Mouse (Mus musculus): ENCODE results near the gene Slc22a14. TPM values are rescaled to one million over a fixed set of nuclear protein-coding genes. Genes with fewer than 3 reads are reported as not detected.

Gene Slc22a14
- polyA plus RNA-seq, 1 experiment = not detected

GRCm38 (mm10) chr9:119320446-119320845, 44.9 kb downstream of the Slc22a14 start:
- peaks cover 3% of the 10 kb centered on the region; the same call in 1 of the 2 replicates for H3K36me3 ChIP-seq (ENCODE audit: control insufficient read depth, insufficient read depth, low read length, poor library complexity, severe bottlenecking)
- TF ChIP-seq EP300 (IDR thresholded peaks at IDR 0.05; ENCODE audit: insufficient read depth, low read depth, low read length) (no peak), POLR2A (IDR thresholded peaks at IDR 0.05; ENCODE audit: insufficient read depth, low read length) (no peak), CTCF (IDR thresholded peaks at IDR 0.05; ENCODE audit: low read depth, low read length) (no peak)

GRCm38 (mm10) chr9:119318891-119319290, 46.5 kb downstream of the Slc22a14 start:
- Histone ChIP-seq H3K9ac (ENCODE audit: low read depth, poor library complexity, severe bottlenecking) (no peak overlapping the region), H3K4me1 (ENCODE audit: control insufficient read depth, insufficient read depth, low read length) (no peaks in the 10 kb centered on the region), H3K36me3 (ENCODE audit: control insufficient read depth, insufficient read depth, low read length, poor library complexity, severe bottlenecking) (peaks cover 3% of the 10 kb centered on the region; the same call in 1 of the 2 replicates), H3K4me3 (ENCODE audit: low read depth, low read length) (no peak overlapping the region), H3K27me3 (ENCODE audit: control insufficient read depth, insufficient read depth, low read length, poor library complexity, severe bottlenecking) (no peaks in the 10 kb centered on the region), H3K9me3 (replicated peaks; ENCODE audit: control insufficient read depth, insufficient read depth, low read length, poor library complexity, severe bottlenecking) (no peaks in the 10 kb centered on the region), H3K27ac (ENCODE audit: insufficient read depth, low read length) (no peak overlapping the region)
- no peak for TF ChIP-seq POLR2A (IDR thresholded peaks at IDR 0.05; ENCODE audit: insufficient read depth, low read length)
- no peak for TF ChIP-seq CTCF (IDR thresholded peaks at IDR 0.05; ENCODE audit: low read depth, low read length)
- no peak for TF ChIP-seq EP300 (IDR thresholded peaks at IDR 0.05; ENCODE audit: insufficient read depth, low read depth, low read length)

More at GRCm38 (mm10) chr9:119320446-119320845, 44.9 kb downstream of the Slc22a14 start:
- Histone ChIP-seq H3K4me3 (ENCODE audit: low read depth, low read length) (peak overlapping the region; percentile 92; the same call in 1 of the 2 replicates), H3K9me3 (replicated peaks; ENCODE audit: control insufficient read depth, insufficient read depth, low read length, poor library complexity, severe bottlenecking) (no peaks in the 10 kb centered on the region), H3K4me1 (ENCODE audit: control insufficient read depth, insufficient read depth, low read length) (no peaks in the 10 kb centered on the region), H3K9ac (ENCODE audit: low read depth, poor library complexity, severe bottlenecking) (peak overlapping the region; percentile 76), H3K27ac (ENCODE audit: insufficient read depth, low read length) (peak overlapping the region; percentile 58), H3K27me3 (ENCODE audit: control insufficient read depth, insufficient read depth, low read length, poor library complexity, severe bottlenecking) (no peaks in the 10 kb centered on the region)

DNA sequence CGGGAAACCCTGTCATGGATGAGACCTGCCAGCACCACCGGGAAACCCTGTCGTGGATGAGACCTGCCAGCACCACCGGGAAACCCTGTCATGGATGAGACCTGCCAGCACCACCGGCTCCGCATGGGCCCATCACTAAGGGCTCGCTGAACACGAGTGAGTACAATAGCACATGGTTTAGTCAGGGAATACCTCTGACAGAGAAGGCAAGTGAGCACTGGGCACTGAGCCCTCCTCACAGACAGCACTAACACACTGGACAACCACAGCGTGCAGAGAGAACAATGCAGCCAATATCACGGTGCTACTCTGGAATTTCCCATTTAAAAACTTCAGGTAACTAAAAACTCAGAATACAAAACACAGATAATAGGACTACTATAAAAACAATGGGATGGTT, 52.3 kb downstream of the Slc22a14 start:
- peaks cover 10% of the 10 kb centered on the region; the same call in 1 of the 2 replicates for H3K36me3 ChIP-seq (ENCODE audit: control insufficient read depth, insufficient read depth, low read length, poor library complexity, severe bottlenecking)
- H3K9me3 ChIP-seq (replicated peaks; ENCODE audit: control insufficient read depth, insufficient read depth, low read length, poor library complexity, severe bottlenecking) = no peaks in the 10 kb centered on the region
- H3K27me3 ChIP-seq (ENCODE audit: control insufficient read depth, insufficient read depth, low read length, poor library complexity, severe bottlenecking) = no peaks in the 10 kb centered on the region
- no peak for TF ChIP-seq CTCF (IDR thresholded peaks at IDR 0.05; ENCODE audit: low read depth, low read length)
- TF ChIP-seq POLR2A (IDR thresholded peaks at IDR 0.05; ENCODE audit: insufficient read depth, low read length) = no peak
- no peak for TF ChIP-seq EP300 (IDR thresholded peaks at IDR 0.05; ENCODE audit: insufficient read depth, low read depth, low read length)
- no peak overlapping the region for H3K4me3 ChIP-seq (ENCODE audit: low read depth, low read length)
- H3K9ac ChIP-seq (ENCODE audit: low read depth, poor library complexity, severe bottlenecking) = no peak overlapping the region
- no peaks in the 10 kb centered on the region for H3K4me1 ChIP-seq (ENCODE audit: control insufficient read depth, insufficient read depth, low read length)
- no peak overlapping the region for H3K27ac ChIP-seq (ENCODE audit: insufficient read depth, low read length)

GRCm38 (mm10) chr9:119309067-119309466, 56.3 kb downstream of the Slc22a14 start:
- Histone ChIP-seq H3K27ac (ENCODE audit: insufficient read depth, low read length) (no peak overlapping the region), H3K27me3 (ENCODE audit: control insufficient read depth, insufficient read depth, low read length, poor library complexity, severe bottlenecking) (no peaks in the 10 kb centered on the region), H3K36me3 (ENCODE audit: control insufficient read depth, insufficient read depth, low read length, poor library complexity, severe bottlenecking) (peaks cover 7% of the 10 kb centered on the region; the same call in 1 of the 2 replicates), H3K9me3 (replicated peaks; ENCODE audit: control insufficient read depth, insufficient read depth, low read length, poor library complexity, severe bottlenecking) (no peaks in the 10 kb centered on the region), H3K4me1 (ENCODE audit: control insufficient read depth, insufficient read depth, low read length) (no peaks in the 10 kb centered on the region), H3K4me3 (ENCODE audit: low read depth, low read length) (no peak overlapping the region), H3K9ac (ENCODE audit: low read depth, poor library complexity, severe bottlenecking) (no peak overlapping the region)
- TF ChIP-seq CTCF (IDR thresholded peaks at IDR 0.05; ENCODE audit: low read depth, low read length) = no peak
- TF ChIP-seq POLR2A (IDR thresholded peaks at IDR 0.05; ENCODE audit: insufficient read depth, low read length) = no peak
- TF ChIP-seq EP300 (IDR thresholded peaks at IDR 0.05; ENCODE audit: insufficient read depth, low read depth, low read length) = no peak

- Histone ChIP-seq H3K36me3 (ENCODE audit: control insufficient read depth, insufficient read depth, low read length, poor library complexity, severe bottlenecking) (peaks cover 19% of the 10 kb centered on the region), H3K27ac (ENCODE audit: insufficient read depth, low read length) (no peak overlapping the region), H3K4me1 (ENCODE audit: control insufficient read depth, insufficient read depth, low read length) (no peaks in the 10 kb centered on the region), H3K4me3 (ENCODE audit: low read depth, low read length) (no peak overlapping the region), H3K9ac (ENCODE audit: low read depth, poor library complexity, severe bottlenecking) (no peak overlapping the region), H3K9me3 (replicated peaks; ENCODE audit: control insufficient read depth, insufficient read depth, low read length, poor library complexity, severe bottlenecking) (no peaks in the 10 kb centered on the region), H3K27me3 (ENCODE audit: control insufficient read depth, insufficient read depth, low read length, poor library complexity, severe bottlenecking) (no peaks in the 10 kb centered on the region)
- TF ChIP-seq POLR2A (IDR thresholded peaks at IDR 0.05; ENCODE audit: insufficient read depth, low read length) = no peak
- TF ChIP-seq EP300 (IDR thresholded peaks at IDR 0.05; ENCODE audit: insufficient read depth, low read depth, low read length) = no peak
- no peak for TF ChIP-seq CTCF (IDR thresholded peaks at IDR 0.05; ENCODE audit: low read depth, low read length)
Measured at GRCm38 (mm10) chr9:119305863-119306262, 59.5 kb downstream of the Slc22a14 start.

GRCm38 (mm10) chr9:119298563-119298962, 66.8 kb downstream of the Slc22a14 start:
- peaks cover 20% of the 10 kb centered on the region for H3K36me3 ChIP-seq (ENCODE audit: control insufficient read depth, insufficient read depth, low read length, poor library complexity, severe bottlenecking)
- no peak overlapping the region for H3K27ac ChIP-seq (ENCODE audit: insufficient read depth, low read length)
- TF ChIP-seq EP300 (IDR thresholded peaks at IDR 0.05; ENCODE audit: insufficient read depth, low read depth, low read length) = no peak
- TF ChIP-seq POLR2A (IDR thresholded peaks at IDR 0.05; ENCODE audit: insufficient read depth, low read length) = no peak
- TF ChIP-seq CTCF (IDR thresholded peaks at IDR 0.05; ENCODE audit: low read depth, low read length) = no peak
- H3K4me1 ChIP-seq (ENCODE audit: control insufficient read depth, insufficient read depth, low read length) = no peaks in the 10 kb centered on the region
- H3K9me3 ChIP-seq (replicated peaks; ENCODE audit: control insufficient read depth, insufficient read depth, low read length, poor library complexity, severe bottlenecking) = no peaks in the 10 kb centered on the region
- no peaks in the 10 kb centered on the region for H3K27me3 ChIP-seq (ENCODE audit: control insufficient read depth, insufficient read depth, low read length, poor library complexity, severe bottlenecking)
- H3K9ac ChIP-seq (ENCODE audit: low read depth, poor library complexity, severe bottlenecking) = no peak overlapping the region
- H3K4me3 ChIP-seq (ENCODE audit: low read depth, low read length) = no peak overlapping the region
